Mouse (Mus musculus) forebrain, embryonic 10.5 days (tissue): ENCODE data around the gene Kmt5b. TPM values are rescaled to one million over a fixed set of nuclear protein-coding genes. Genes with fewer than 3 reads are reported as not detected.

Experiments
- DNase-seq: peaks from one replicate; pipeline ENCODE4 v3.0.0-alpha.2; 2017; ENCODE audit warnings: low spot score; ENCODE audit errors: extremely low spot score
- H3K27ac ChIP-seq: fragments of 300-500 bp; sonication (generic); 2 replicates; pipeline ENCODE4 v1.5.1; 2016; ENCODE audit warnings: mild to moderate bottlenecking
- H3K27me3 ChIP-seq: fragments of 300-500 bp; sonication (generic); 2 replicates; pipeline ENCODE4 v1.6.1; 2016; ENCODE audit warnings: mild to moderate bottlenecking; ENCODE audit not compliant: poor library complexity, severe bottlenecking
- H3K36me3 ChIP-seq: fragments of 300-500 bp; sonication (generic); replicated peaks from 2 replicates; pipeline ENCODE4 v1.6.1; 2016; ENCODE audit warnings: mild to moderate bottlenecking, moderate library complexity
- H3K4me1 ChIP-seq: fragments of 300-500 bp; sonication (generic); 2 replicates; pipeline ENCODE4 v1.6.1; 2016
- H3K4me3 ChIP-seq: fragments of 300-500 bp; sonication (generic); 2 replicates; pipeline ENCODE4 v1.5.1; 2016; ENCODE audit warnings: mild to moderate bottlenecking, moderate library complexity
- H3K9me3 ChIP-seq: fragments of 300-500 bp; sonication (generic); 2 replicates; pipeline ENCODE4 v1.6.1; 2016; ENCODE audit warnings: mild to moderate bottlenecking, moderate library complexity
- WGBS: fragments of 180-500 bp; shearing (Covaris S2); methylation state at CpG from one replicate; pipeline ENCODE4 v1.1.7; 2016; 5-methylcytosine and 5-hydroxymethylcytosine counted together
- polyA plus RNA-seq: library from polyadenylated mRNA; unstranded; fragments of >200 nt; fragmentation: Nextera tagmentation; extraction: Ambion mirVana; gene quantifications from 2 replicates; pipeline ENCODE4 v1.2.1, GENCODE M21; 2016

Kmt5b gene
- polyA plus RNA-seq, 1 experiment from 2014 or later: 29.3 TPM

DNA sequence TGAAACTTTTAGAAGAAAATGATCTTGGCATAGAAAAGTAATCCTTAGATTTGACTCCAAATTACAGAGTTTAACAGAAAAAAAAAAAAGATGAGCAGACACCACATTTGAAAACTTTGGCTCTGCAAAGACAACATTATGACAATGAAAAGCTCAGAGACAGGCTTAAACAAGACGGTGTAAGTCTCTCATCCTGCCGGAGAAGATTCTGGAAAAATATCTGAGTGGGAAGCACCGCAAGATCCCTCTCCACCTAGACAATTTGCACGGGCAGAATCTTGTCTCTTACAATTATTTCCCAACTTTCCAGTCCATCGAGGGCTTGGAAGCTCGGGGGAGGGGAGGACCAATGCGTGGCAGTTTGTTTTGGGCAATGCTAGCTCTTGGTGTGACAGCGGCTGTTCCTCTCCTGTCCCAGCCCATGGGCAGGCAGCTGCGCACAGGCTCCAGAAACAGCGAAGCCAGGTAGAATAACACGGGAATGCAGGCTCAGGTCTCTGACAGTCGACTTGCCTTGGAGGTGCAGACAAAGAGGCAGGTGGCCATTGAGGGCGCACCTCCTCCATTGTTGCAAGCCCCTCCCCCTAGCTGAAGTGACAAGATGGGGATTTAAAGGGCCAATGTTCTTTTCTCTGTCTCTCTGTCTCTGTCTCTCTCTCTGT is 23.2 kb upstream of the Kmt5b start:
- peaks cover 14% of the 10 kb centered on the region for H3K9me3 ChIP-seq
- H3K4me1 ChIP-seq: peaks cover 22% of the 10 kb centered on the region
- WGBS: 5% methylated on average over 13 of the region's 13 CpGs
- H3K27ac ChIP-seq: peak overlapping the region; percentile 92
- no peaks in the 10 kb centered on the region for H3K36me3 ChIP-seq
- no peaks in the 10 kb centered on the region for H3K27me3 ChIP-seq
- peak overlapping the region; percentile 65 for H3K4me3 ChIP-seq
- peak; percentile 55 for DNase-seq

- DNase-seq: no peak
- WGBS: 68% methylated on average over 8 of the region's 8 CpGs
- Histone ChIP-seq H3K4me1 (no peaks in the 10 kb centered on the region), H3K27ac (no peak overlapping the region), H3K4me3 (no peak overlapping the region), H3K36me3 (no peaks in the 10 kb centered on the region), H3K9me3 (peaks cover 8% of the 10 kb centered on the region), H3K27me3 (no peaks in the 10 kb centered on the region)
These were observed 14.5 kb upstream of the Kmt5b start for GRCm38 (mm10) chr19:3752621-3753239.

GRCm38 (mm10) chr19:3753240-3753633 is 14.0 kb upstream of the Kmt5b start:
- Histone ChIP-seq H3K4me3 (no peak overlapping the region), H3K36me3 (no peaks in the 10 kb centered on the region), H3K27me3 (no peaks in the 10 kb centered on the region), H3K27ac (no peak overlapping the region), H3K9me3 (peaks cover 4% of the 10 kb centered on the region), H3K4me1 (no peaks in the 10 kb centered on the region)
- 81% methylated on average over 1 of the region's 1 CpGs for WGBS
- DNase-seq: no peak

GRCm38 (mm10) chr19:3753738-3754137 is 13.5 kb upstream of the Kmt5b start:
- H3K9me3 ChIP-seq: no peaks in the 10 kb centered on the region
- WGBS: 59% methylated on average over 8 of the region's 8 CpGs
- no peaks in the 10 kb centered on the region for H3K36me3 ChIP-seq
- H3K27ac ChIP-seq: no peak overlapping the region
- no peak overlapping the region for H3K4me3 ChIP-seq
- no peak for DNase-seq
- H3K27me3 ChIP-seq: no peaks in the 10 kb centered on the region
- no peaks in the 10 kb centered on the region for H3K4me1 ChIP-seq

- Histone ChIP-seq H3K4me1 (no peaks in the 10 kb centered on the region), H3K27me3 (no peaks in the 10 kb centered on the region), H3K27ac (no peak overlapping the region), H3K36me3 (no peaks in the 10 kb centered on the region), H3K9me3 (no peaks in the 10 kb centered on the region), H3K4me3 (no peak overlapping the region)
- DNase-seq: no peak
- WGBS: 65% methylated on average over 1 of the region's 1 CpGs
These were observed 9.4 kb upstream of the Kmt5b start for GRCm38 (mm10) chr19:3757861-3758260.

DNA sequence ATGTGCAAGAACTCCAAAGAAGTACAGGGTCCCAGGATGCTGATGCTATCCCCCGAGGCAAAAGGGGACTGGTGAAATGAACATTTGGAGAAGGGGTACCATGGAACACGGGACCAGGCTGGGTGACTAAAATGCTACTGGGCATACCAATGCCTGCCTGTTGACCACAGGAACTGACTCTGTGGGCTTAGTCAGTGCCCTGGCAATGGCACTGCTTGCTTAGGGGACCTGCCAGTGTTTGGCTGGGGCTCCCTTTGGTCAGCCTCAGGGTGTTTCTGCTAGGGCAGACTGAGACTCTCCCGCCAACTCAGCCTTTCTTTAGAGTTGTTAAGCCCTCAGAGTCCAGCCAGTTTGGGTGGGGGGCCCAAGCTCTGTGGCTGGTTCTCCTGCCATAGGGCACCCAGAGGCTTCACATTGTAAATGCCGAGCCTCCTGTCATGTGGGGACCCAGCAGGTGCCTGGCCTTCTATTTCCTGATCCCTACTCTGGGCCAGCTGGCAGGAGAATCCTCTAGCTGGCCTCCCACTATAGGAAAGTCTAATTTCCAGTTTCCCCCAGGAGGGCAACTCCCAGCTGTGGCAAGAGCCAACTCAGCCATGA is 1.9 kb upstream of the Kmt5b start:
- Histone ChIP-seq H3K27ac (no peak overlapping the region), H3K36me3 (peaks cover 7% of the 10 kb centered on the region), H3K9me3 (no peaks in the 10 kb centered on the region), H3K4me3 (no peak overlapping the region), H3K27me3 (no peaks in the 10 kb centered on the region), H3K4me1 (peaks cover 21% of the 10 kb centered on the region)
- WGBS: 88% methylated on average over 4 of the region's 4 CpGs
- no peak for DNase-seq

DNA sequence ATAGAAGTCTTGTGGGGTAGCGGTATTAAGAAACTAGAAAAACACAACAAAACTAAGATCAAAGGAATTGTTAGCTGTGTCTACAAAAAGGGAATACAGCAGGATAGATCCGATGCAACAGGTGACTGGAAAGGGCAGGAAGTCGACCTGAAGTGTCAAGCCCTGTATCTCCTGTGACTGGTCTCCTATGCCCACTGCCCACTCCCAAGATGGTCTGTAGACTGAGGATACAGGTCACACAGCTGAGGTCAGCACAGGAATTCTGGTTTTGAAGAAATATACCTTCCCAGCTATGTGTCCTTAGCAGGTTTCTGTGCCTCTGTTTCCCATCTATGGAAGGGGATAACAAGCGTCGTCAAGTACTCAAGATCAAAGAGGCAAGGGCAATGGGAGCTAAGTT is 843 bp upstream of the Kmt5b start:
- H3K4me3 ChIP-seq: peak overlapping the region; percentile 99; the same call in 1 of the 2 replicates
- peaks cover 21% of the 10 kb centered on the region for H3K4me1 ChIP-seq
- peaks cover 13% of the 10 kb centered on the region for H3K36me3 ChIP-seq
- H3K27ac ChIP-seq: peak overlapping the region; percentile 100
- no peak for DNase-seq
- no peaks in the 10 kb centered on the region for H3K27me3 ChIP-seq
- 92% methylated on average over 5 of the region's 5 CpGs for WGBS
- H3K9me3 ChIP-seq: no peaks in the 10 kb centered on the region

- Histone ChIP-seq H3K4me3 (peak overlapping the region; percentile 99), H3K9me3 (no peaks in the 10 kb centered on the region), H3K36me3 (peaks cover 19% of the 10 kb centered on the region), H3K27ac (peak overlapping the region; percentile 100), H3K4me1 (peaks cover 21% of the 10 kb centered on the region), H3K27me3 (no peaks in the 10 kb centered on the region)
- peak; percentile 86 for DNase-seq
- under 1% methylated on average over 111 of the region's 111 CpGs for WGBS
These were observed 818 bp downstream of the Kmt5b start for GRCm38 (mm10) chr19:3767781-3768696.

DNA sequence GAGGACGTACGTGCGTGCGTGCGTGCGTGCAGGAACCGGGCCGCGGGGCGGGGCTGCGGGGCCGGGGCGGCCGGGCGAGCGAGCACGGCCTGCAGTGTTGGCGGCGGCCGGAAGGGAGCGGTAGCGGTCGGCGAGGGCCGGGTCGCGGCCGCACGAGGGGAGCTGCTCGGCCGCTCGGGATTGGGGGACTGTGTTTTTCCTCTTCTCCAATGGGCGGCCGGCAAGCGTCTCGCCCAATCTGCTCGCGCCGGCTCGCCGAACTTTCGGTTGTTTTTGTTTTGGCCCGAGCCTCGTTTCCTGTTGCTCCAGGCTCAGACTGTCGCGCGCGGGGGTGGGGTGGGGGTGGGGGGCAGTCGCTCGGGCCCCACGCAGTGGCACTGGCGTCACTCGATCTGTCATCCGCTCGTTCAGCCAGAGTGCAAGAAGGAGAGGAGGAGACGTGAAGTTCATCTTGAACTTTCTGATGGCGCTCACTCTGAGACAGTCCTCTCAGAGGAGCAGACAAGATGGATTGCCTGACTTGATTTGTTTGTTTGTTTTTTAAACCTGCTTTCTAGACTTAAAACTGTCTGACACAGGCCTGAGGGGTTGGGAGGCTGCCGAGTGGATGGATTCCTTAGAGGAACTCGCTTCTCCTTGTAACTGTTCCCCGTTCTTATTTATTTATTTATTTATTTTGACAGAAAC is 1.6 kb downstream of the Kmt5b start:
- Histone ChIP-seq H3K36me3 (peaks cover 26% of the 10 kb centered on the region), H3K4me1 (peaks cover 21% of the 10 kb centered on the region), H3K4me3 (peak overlapping the region; percentile 99), H3K27me3 (no peaks in the 10 kb centered on the region), H3K9me3 (no peaks in the 10 kb centered on the region), H3K27ac (peak overlapping the region; percentile 100)
- peak; percentile 89 for DNase-seq
- WGBS: 2% methylated on average over 56 of the region's 60 CpGs

DNA sequence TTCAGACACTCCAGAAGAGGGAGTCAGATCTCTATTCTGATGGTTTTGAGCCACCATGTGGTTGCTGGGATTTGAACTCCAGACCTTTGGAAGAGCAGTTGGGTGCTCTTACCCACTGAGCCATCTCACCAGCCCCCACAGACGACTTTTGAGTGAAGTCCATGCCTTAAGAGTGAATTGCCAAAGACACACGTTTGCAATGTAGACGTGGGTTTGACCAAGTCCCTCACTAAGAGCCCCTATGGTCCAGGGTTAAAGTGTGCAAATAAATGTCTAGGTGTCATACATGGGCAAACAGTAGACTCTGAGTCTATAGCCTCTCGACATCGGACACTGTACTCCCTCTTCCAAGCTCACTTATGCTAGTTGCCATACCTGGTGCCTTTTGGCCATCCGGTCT is 2.3 kb downstream of the Kmt5b start:
- peaks cover 32% of the 10 kb centered on the region for H3K36me3 ChIP-seq
- no peak overlapping the region for H3K27ac ChIP-seq
- H3K4me1 ChIP-seq: peaks cover 21% of the 10 kb centered on the region
- no peaks in the 10 kb centered on the region for H3K27me3 ChIP-seq
- 87% methylated on average over 6 of the region's 6 CpGs for WGBS
- DNase-seq: no peak
- H3K9me3 ChIP-seq: no peaks in the 10 kb centered on the region
- H3K4me3 ChIP-seq: peak overlapping the region; percentile 99

DNA sequence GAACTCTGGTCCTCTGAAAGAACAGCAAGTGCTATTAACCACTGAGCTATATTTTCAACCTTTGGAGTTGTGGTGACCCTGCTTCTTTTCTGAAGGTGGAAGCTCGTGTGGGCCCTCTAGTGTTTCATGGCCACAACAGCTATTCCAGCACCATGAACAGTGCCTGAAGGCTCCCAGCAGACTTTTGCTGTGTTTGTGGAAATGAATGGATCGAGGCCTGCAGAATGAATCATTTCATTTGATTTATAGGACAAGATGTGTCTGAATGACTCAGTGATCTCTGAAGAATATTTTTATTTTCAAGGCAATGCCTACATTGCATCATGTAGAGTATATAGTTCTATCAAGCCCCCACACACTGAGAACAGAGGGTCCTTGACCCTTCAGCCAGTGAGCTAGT is 6.9 kb downstream of the Kmt5b start:
- DNase-seq: no peak
- H3K9me3 ChIP-seq: no peaks in the 10 kb centered on the region
- H3K4me1 ChIP-seq: peaks cover 8% of the 10 kb centered on the region
- H3K27ac ChIP-seq: no peak overlapping the region
- whole genome bisulfite sequencing: 81% methylated on average over 2 of the region's 2 CpGs
- no peak overlapping the region for H3K4me3 ChIP-seq
- no peaks in the 10 kb centered on the region for H3K27me3 ChIP-seq
- peaks cover 37% of the 10 kb centered on the region for H3K36me3 ChIP-seq

- Histone ChIP-seq H3K27me3 (no peaks in the 10 kb centered on the region), H3K27ac (no peak overlapping the region), H3K4me1 (no peaks in the 10 kb centered on the region), H3K4me3 (no peak overlapping the region), H3K9me3 (no peaks in the 10 kb centered on the region), H3K36me3 (peaks cover 45% of the 10 kb centered on the region)
- 90% methylated on average over 8 of the region's 8 CpGs for WGBS
- DNase-seq: no peak
These were observed 11.5 kb downstream of the Kmt5b start for GRCm38 (mm10) chr19:3778713-3779112.
